Mouse (Mus musculus) forebrain, embryonic 10.5 days (tissue): ENCODE measurements at regions not wholly inside any gene's neighbourhood (a gene's known extent, or its start where the extent isn't known, plus 50 kb on each side); places are given as distances from the start of the nearest gene placed in this dataset.

ENCODE experiments used
- DNase-seq: peaks from one replicate; pipeline ENCODE4 v3.0.0-alpha.2; 2017; ENCODE audit warnings: low spot score; ENCODE audit errors: extremely low spot score
- H3K27ac ChIP-seq: fragments of 300-500 bp; sonication (generic); 2 replicates; pipeline ENCODE4 v1.5.1; 2016; ENCODE audit warnings: mild to moderate bottlenecking
- H3K27me3 ChIP-seq: fragments of 300-500 bp; sonication (generic); 2 replicates; pipeline ENCODE4 v1.6.1; 2016; ENCODE audit warnings: mild to moderate bottlenecking; ENCODE audit not compliant: poor library complexity, severe bottlenecking
- H3K36me3 ChIP-seq: fragments of 300-500 bp; sonication (generic); replicated peaks from 2 replicates; pipeline ENCODE4 v1.6.1; 2016; ENCODE audit warnings: mild to moderate bottlenecking, moderate library complexity
- H3K4me1 ChIP-seq: fragments of 300-500 bp; sonication (generic); 2 replicates; pipeline ENCODE4 v1.6.1; 2016
- H3K4me3 ChIP-seq: fragments of 300-500 bp; sonication (generic); 2 replicates; pipeline ENCODE4 v1.5.1; 2016; ENCODE audit warnings: mild to moderate bottlenecking, moderate library complexity
- H3K9me3 ChIP-seq: fragments of 300-500 bp; sonication (generic); 2 replicates; pipeline ENCODE4 v1.6.1; 2016; ENCODE audit warnings: mild to moderate bottlenecking, moderate library complexity
- WGBS: fragments of 180-500 bp; shearing (Covaris S2); methylation state at CpG from one replicate; pipeline ENCODE4 v1.1.7; 2016; 5-methylcytosine and 5-hydroxymethylcytosine counted together

DNA sequence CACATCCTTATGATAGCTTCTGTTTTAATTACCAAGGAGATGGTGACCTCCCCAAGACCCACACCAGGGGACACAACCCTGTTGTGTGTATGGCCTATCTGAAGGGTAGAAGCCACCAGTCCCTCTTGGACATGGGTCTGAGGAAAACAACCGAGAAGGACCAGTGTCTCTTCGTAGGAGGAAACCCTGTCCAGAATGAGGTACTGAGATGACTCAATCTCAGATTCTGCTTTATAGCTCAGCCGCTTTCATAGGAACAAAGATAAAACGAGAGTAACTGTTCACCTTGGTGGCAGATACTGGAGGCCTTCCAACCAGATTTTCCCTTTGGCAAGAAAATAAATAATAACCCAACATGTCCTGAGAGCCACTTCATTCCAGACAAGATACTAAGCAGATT, 100.7 kb downstream of the Lmo4 start:
- no peak overlapping the region for H3K27ac ChIP-seq
- H3K27me3 ChIP-seq: no peaks in the 10 kb centered on the region
- no peak overlapping the region for H3K4me3 ChIP-seq
- peaks cover 24% of the 10 kb centered on the region for H3K4me1 ChIP-seq
- no peaks in the 10 kb centered on the region for H3K9me3 ChIP-seq
- 88% methylated on average over 4 of the region's 4 CpGs for WGBS
- DNase-seq: no peak
- no peaks in the 10 kb centered on the region for H3K36me3 ChIP-seq

DNA sequence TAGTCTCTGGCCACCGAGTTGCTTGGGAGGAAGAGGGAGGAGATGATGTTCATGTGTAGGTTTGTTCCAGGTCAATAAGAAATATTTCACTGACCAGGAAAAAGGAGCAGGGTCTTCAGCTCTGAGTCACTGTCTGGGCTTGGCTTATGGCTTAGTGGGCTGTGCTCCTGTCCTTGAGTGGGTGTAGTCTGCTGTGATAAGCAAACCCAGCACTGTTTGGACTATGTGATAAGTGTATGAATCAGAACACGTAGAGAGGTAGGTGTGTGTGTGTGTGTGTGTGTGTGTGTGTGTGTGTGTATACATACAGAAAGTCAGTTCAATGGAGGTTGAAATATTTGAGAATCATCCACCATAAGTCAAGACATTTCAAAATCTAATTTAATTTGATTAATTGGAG, 105.6 kb downstream of the Lmo4 start:
- Histone ChIP-seq H3K36me3 (no peaks in the 10 kb centered on the region), H3K27me3 (0 out of 2 replicates have a peak, but pooled peaks cover 9% of the 10 kb centered on the region), H3K4me1 (peaks cover 25% of the 10 kb centered on the region), H3K4me3 (no peak overlapping the region), H3K9me3 (no peaks in the 10 kb centered on the region), H3K27ac (no peak overlapping the region)
- DNase-seq: no peak
- WGBS: 100% methylated on average over 2 of the region's 2 CpGs

DNA sequence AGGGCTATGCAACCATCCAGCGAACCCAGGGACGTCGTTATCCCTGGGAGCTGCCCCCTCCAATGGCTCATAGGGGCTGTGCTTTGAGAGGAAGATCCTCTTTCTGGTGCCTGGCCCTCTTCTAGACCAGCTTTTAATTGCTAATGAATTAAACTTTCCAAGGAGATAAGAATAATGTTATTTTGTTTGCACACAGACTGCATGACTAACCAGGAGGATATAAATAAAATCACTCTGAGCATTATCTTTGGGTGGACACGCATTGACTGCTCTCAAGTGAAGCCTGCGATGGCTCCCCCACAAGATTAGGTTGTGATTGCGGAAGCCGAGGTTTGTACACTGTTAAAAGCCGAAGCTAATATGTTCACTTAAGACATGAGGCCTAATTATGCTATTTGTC, 106.3 kb downstream of the Lmo4 start:
- 65% methylated on average over 8 of the region's 8 CpGs for WGBS
- Histone ChIP-seq H3K36me3 (no peaks in the 10 kb centered on the region), H3K9me3 (no peaks in the 10 kb centered on the region), H3K4me1 (peaks cover 25% of the 10 kb centered on the region), H3K27me3 (0 out of 2 replicates have a peak, but pooled peaks cover 9% of the 10 kb centered on the region), H3K4me3 (no peak overlapping the region), H3K27ac (no peak overlapping the region)
- no peak for DNase-seq

DNA sequence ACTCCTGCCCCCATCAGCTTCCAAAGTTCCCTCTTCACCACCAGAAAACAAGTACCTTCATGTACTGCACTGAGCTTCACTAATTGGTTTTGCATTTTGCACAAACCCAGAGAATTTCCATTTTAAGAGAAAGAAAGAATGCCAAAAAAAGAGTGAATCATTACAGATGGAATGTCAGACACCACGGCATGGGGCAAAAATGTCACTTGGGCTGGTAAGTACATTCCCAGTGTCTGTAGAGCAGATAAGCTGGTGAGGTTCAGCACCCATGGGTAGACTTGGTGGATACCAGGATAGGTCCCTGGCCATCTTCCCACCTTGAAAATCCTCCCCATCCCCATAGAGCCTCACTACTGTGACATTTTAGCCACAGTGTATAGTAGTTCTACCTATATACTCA, 113.8 kb downstream of the Lmo4 start:
- Histone ChIP-seq H3K9me3 (no peaks in the 10 kb centered on the region), H3K4me1 (no peaks in the 10 kb centered on the region; the same call in 1 of the 2 replicates), H3K4me3 (no peak overlapping the region), H3K36me3 (no peaks in the 10 kb centered on the region), H3K27ac (no peak overlapping the region), H3K27me3 (no peaks in the 10 kb centered on the region)
- DNase-seq: no peak
- WGBS: 88% methylated on average over 1 of the region's 1 CpGs

DNA sequence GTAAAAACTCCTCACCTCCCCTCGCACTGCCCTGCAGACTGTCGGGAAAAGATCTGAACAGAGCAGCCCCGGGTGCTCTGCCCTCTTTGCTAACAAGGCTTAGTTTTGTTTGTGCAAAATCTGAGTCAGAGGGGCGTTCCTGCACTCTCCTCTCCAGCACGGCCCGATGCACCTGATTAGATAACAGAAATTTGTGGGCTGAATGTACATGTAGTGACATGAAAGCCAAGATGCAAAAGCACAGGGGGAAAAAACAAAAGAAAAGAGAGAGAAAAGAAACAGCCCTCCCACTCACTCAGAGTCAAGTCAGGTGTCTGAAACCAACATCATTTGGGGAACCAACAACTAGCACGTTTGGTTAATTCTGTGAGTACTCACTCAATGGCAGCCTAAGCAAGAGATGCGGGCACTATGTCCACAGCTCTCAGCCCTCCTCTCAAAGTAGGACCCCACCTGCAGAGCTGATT, 115.2 kb downstream of the Lmo4 start:
- no peaks in the 10 kb centered on the region for H3K27me3 ChIP-seq
- 69% methylated on average over 8 of the region's 8 CpGs for WGBS
- no peaks in the 10 kb centered on the region for H3K9me3 ChIP-seq
- H3K27ac ChIP-seq: no peak overlapping the region
- H3K36me3 ChIP-seq: no peaks in the 10 kb centered on the region
- H3K4me1 ChIP-seq: no peaks in the 10 kb centered on the region
- no peak for DNase-seq
- no peak overlapping the region for H3K4me3 ChIP-seq

DNA sequence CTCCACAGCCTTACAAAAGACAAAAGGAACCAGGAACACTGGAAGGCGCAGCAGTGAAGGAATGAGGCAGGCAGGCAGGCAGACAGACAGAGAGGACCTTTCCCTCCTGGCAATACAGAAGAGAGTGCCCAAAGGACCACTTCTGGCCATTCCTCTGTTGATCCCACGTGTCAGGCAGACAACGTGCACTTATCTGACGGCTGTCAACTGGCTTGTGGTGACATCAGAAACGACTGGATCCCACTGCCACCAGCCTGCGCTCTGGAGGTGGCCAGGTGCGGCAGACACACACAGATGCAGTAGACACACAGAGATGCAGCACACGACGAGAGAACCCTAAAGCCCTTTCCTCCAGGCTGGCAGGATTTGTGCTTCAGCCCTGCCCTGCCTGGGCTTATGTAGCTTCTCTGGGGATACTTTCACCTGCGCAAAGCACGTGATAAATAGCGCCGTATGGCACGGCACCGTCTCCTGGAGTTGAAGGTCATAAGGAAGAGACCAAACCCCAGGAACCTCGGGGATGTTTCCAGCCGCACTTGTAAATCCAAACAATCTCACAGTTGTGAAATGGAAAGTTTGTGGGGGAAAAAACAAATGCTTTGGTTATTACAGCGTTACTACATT, 116.6 kb downstream of the Lmo4 start:
- Histone ChIP-seq H3K4me3 (no peak overlapping the region), H3K9me3 (no peaks in the 10 kb centered on the region), H3K4me1 (no peaks in the 10 kb centered on the region), H3K36me3 (no peaks in the 10 kb centered on the region), H3K27me3 (no peaks in the 10 kb centered on the region), H3K27ac (no peak overlapping the region)
- DNase-seq: no peak
- 84% methylated on average over 18 of the region's 18 CpGs for WGBS

DNA sequence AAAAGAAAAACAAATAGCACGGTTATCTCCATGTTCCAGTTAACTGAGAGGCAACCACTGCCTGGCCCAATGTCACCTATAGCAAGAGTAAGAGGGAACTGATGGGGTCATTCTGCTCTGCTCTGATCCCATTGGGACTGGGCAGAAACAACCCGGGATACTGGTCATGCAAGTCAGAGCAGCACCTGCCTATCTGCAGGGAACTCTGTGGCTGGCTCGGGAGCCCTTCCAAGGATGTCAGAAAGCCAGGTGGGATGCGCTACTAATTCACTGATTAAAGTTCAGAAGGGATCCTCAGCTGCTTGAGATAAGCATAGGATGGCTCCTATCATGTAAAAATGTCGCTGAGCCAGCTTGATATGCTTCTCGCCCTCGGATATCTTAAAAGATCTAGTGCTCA, 117.2 kb downstream of the Lmo4 start:
- no peak overlapping the region for H3K4me3 ChIP-seq
- DNase-seq: no peak
- H3K9me3 ChIP-seq: no peaks in the 10 kb centered on the region
- WGBS: 82% methylated on average over 7 of the region's 7 CpGs
- no peaks in the 10 kb centered on the region for H3K27me3 ChIP-seq
- H3K27ac ChIP-seq: no peak overlapping the region
- H3K4me1 ChIP-seq: no peaks in the 10 kb centered on the region
- no peaks in the 10 kb centered on the region for H3K36me3 ChIP-seq

DNA sequence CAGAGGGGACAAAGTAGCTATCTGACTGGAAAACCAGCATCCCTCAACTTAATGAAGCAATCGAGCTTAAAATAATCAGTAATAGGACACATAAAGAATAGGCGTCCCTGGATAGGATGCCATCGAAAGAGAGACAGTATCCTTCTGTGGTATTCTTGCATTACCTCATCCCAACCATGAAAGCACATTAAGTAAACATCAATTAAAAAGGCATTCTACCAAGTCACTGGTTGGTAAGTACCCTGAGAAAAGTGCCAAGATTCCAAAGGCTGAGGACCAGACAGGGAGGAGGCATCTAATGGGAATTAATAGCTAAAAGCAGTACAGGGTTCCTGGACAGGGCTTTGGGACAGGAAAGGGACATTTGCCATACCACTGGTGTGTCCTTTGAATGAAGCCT, 118.8 kb downstream of the Lmo4 start:
- no peaks in the 10 kb centered on the region for H3K4me1 ChIP-seq
- H3K36me3 ChIP-seq: no peaks in the 10 kb centered on the region
- H3K27me3 ChIP-seq: no peaks in the 10 kb centered on the region
- H3K27ac ChIP-seq: no peak overlapping the region
- no peak for DNase-seq
- no peak overlapping the region for H3K4me3 ChIP-seq
- 85% methylated on average over 3 of the region's 3 CpGs for WGBS
- no peaks in the 10 kb centered on the region for H3K9me3 ChIP-seq

DNA sequence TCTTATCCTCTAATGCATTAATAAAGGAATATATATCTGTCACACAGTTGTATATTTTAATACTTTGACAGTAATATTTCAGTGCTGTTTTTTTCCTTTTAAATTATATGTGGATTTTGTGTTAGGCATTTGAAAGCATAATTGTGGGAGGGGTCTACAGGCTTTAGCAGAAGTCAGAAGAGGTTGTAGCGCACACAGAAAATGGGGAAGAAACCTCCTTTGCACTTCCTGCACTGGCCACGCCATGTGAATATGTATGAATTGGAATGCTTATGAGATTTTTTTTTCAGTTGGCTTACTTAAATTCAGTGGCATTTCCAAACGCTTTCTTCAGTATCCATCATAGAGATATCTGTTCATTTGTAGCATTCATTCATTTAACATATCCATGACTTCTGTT, 125.1 kb downstream of the Lmo4 start:
- H3K9me3 ChIP-seq: no peaks in the 10 kb centered on the region
- 96% methylated on average over 3 of the region's 3 CpGs for WGBS
- H3K27me3 ChIP-seq: no peaks in the 10 kb centered on the region
- no peak overlapping the region for H3K27ac ChIP-seq
- DNase-seq: no peak
- no peaks in the 10 kb centered on the region for H3K36me3 ChIP-seq
- no peaks in the 10 kb centered on the region for H3K4me1 ChIP-seq
- no peak overlapping the region for H3K4me3 ChIP-seq

DNA sequence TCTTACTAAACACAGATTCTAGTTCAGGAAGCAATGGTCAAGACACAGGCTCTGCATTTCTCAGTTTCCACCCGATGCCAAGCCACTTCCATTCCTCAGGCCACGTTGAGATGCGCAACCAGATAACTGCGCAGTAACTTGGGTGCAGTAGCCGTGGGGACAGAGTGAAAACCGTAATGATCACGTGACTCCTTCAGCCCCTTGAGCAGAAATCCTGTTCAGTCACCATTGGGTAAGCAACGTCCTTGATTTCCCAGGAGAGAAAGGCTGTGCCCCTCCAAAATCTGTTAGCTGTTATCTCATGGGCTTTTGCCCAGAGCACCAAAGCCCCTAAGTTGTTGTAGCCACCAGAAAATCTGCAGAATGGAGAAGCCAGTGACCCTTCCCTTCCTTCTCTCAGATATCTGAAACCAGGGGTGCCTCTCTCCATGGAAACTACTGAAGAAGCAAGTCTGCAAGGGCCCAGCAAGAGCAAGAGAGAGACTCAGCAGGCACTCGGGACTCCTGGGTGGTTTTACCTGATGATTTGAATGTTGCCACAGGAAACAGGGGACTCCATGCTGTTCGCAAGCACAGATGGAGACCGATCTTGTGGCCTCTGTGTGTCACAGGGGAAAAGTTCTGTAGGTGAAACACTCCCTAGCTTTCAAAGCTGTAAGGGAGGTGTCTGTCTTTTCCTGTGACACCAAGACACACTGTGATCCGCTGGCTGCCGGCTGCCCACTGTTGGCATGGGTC, 126.7 kb downstream of the Lmo4 start:
- Histone ChIP-seq H3K36me3 (no peaks in the 10 kb centered on the region), H3K4me1 (no peaks in the 10 kb centered on the region), H3K4me3 (no peak overlapping the region), H3K27me3 (no peaks in the 10 kb centered on the region), H3K27ac (no peak overlapping the region), H3K9me3 (no peaks in the 10 kb centered on the region)
- no peak for DNase-seq
- 82% methylated on average over 13 of the region's 13 CpGs for WGBS

DNA sequence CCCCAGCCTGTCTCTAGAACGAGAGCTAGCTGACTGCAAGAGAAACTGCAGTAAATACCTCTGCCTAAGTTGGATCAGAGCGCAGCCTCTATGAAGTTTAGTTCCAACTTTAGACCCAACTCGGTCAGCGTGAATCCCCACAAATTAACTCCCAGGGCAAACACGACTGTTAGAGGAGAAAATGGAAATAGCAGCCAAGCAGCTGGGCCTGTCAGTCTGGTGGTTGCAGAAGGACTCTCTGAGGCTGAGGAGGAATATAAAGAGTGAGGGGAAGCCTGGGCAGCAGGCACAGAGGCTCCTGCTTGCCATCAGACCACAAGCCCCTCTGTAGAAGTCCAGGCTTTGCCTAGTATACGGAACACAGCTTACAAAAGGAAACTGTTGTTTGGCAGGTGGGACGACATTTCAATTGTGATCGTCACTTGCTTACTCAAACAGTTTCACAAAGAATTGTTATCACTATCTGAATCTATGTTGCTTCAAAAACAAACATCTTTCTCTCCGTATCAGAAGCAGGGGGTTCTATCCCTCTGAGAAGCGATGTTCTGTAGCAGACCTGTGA, 135.0 kb downstream of the Lmo4 start:
- no peaks in the 10 kb centered on the region for H3K9me3 ChIP-seq
- H3K4me1 ChIP-seq: no peaks in the 10 kb centered on the region
- DNase-seq: no peak
- H3K27ac ChIP-seq: no peak overlapping the region
- 91% methylated on average over 10 of the region's 10 CpGs for WGBS
- H3K4me3 ChIP-seq: no peak overlapping the region
- H3K36me3 ChIP-seq: no peaks in the 10 kb centered on the region
- H3K27me3 ChIP-seq: no peaks in the 10 kb centered on the region

DNA sequence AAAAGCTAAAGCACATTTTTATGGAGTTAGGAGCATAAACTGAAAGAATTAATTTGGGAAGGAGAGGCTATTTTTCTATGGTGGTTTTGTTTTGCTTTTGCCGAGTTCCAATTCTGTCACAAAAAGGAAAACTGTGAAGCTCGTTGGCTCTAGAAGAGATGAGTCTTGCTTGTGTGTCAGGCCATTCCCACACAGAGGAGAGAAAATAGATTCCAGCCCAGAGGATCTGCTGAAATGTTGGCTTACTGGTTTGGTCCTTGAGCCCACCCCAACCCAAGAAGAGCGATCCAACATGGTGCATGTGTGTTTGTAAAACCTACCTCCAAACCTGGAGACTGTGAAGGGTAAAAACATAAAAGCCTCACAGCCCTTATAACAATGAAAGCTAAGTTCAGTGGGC, 138.0 kb downstream of the Lmo4 start:
- peaks cover 6% of the 10 kb centered on the region for H3K4me1 ChIP-seq
- no peak overlapping the region for H3K27ac ChIP-seq
- DNase-seq: no peak
- 91% methylated on average over 3 of the region's 3 CpGs for WGBS
- H3K27me3 ChIP-seq: no peaks in the 10 kb centered on the region
- H3K36me3 ChIP-seq: no peaks in the 10 kb centered on the region
- H3K4me3 ChIP-seq: no peak overlapping the region
- no peaks in the 10 kb centered on the region for H3K9me3 ChIP-seq

DNA sequence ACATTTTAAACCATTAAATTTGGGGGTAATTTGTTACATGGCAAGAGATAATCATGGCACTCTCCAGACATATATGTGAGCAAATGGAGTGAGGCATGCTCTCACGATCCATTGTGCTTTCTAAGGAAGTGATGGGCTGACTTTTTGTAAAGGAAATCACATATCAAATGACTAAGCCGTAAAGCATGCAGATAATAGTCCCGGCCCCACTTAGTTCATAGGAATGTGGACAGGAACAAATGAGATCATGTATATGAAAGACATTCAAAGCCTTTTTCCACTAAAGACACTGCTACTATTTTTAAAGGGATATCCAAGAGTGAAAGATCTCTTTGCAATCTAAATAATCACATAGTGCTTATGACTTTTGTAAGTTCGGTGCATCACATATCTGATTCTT, 146.9 kb downstream of the Lmo4 start:
- DNase-seq: no peak
- H3K4me3 ChIP-seq: no peak overlapping the region
- H3K36me3 ChIP-seq: no peaks in the 10 kb centered on the region
- no peaks in the 10 kb centered on the region for H3K4me1 ChIP-seq
- WGBS: 89% methylated on average over 4 of the region's 4 CpGs
- no peak overlapping the region for H3K27ac ChIP-seq
- no peaks in the 10 kb centered on the region for H3K27me3 ChIP-seq
- no peaks in the 10 kb centered on the region for H3K9me3 ChIP-seq
